Mouse (Mus musculus): Measurements from ENCODE around the gene Clec16a.

GRCm38 (mm10) chr16:10763540-10764264 is 218.6 kb downstream of the Clec16a start:
- TF ChIP-seq CTCF (IDR thresholded peaks at IDR 0.05; ENCODE audit: low read depth) (no peak), EP300 (IDR thresholded peaks at IDR 0.05; ENCODE audit: low read depth) (no peak)
